Mouse (Mus musculus): Measurements from ENCODE around the gene Slc25a35. TPM values are rescaled to one million over a fixed set of nuclear protein-coding genes. Genes with fewer than 3 reads are reported as not detected.

The Slc25a35 gene
- polyA plus RNA-seq, 1 experiment from 2014 or later = 2.1 TPM

DNA sequence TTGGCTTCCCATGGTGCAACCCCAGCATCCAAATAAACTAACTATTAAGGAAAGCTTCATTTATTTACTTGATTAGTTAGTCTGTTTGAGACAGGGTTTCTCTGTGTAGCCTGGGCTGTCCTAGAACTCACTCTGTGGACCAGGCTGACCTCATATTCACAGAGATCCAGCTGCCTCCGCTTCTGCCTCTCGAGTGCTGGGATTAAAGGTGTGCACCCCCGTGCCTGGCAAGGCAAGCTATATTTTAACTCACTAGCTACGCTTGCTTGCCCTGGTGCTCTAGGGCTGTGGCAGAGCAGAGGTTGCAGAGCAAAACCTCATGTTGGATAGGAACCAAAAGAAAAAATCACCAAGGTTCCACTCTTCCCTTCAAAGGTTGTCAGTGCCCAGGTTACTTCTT lies 27.4 kb upstream of the Slc25a35 start:
- H3K4me3 ChIP-seq (ENCODE audit: low read depth, low read length) = peak overlapping the region; percentile 42
- H3K27ac ChIP-seq (ENCODE audit: low read depth, low read length) = no peak overlapping the region
- no peaks in the 10 kb centered on the region for H3K36me3 ChIP-seq (ENCODE audit: control insufficient read depth, insufficient read depth, low read length)
- no peaks in the 10 kb centered on the region for H3K9me3 ChIP-seq (ENCODE audit: control insufficient read depth, low read length)
- peak overlapping the region; percentile 51; the same call in 1 of the 2 replicates for H3K9ac ChIP-seq (ENCODE audit: low read length)
- DNase-seq (ENCODE audit: low spot score) = no peak
- WGBS = 72% methylated on average over 4 of the region's 4 CpGs
- H3K27me3 ChIP-seq (ENCODE audit: control insufficient read depth, insufficient read depth, low read length) = no peaks in the 10 kb centered on the region
- peaks cover 4% of the 10 kb centered on the region; the same call in 1 of the 2 replicates for H3K4me1 ChIP-seq (ENCODE audit: control insufficient read depth, insufficient read depth, low read length)
- peak overlapping the region; percentile 50 for H3K4me2 ChIP-seq (ENCODE audit: low read depth)
- ATAC-seq (ENCODE audit: insufficient read depth, low FRiP score, low TSS enrichment) = no peak

DNA sequence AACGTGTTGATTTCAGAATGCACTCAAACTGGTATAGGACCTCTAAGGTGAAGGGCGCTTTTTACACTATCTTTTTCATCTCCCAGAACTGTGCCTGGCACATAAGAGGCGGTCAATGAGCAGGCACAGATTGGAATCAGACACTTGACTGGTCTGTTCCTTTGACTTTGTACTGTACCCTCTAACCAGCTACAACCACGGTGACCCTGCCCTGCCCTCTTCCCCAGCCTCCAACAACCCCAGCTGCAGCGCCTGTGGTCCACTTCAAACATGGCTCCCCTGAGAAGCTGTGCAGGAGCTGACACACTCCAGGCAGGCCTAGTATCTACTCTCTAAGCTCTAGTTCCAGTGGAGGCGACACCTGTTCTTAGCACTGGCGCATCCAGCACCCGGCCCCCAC lies 25.2 kb upstream of the Slc25a35 start:
- no peak overlapping the region for H3K4me3 ChIP-seq (ENCODE audit: low read depth, low read length)
- H3K9ac ChIP-seq (ENCODE audit: low read length) = no peak overlapping the region
- no peak for DNase-seq (ENCODE audit: low spot score)
- WGBS = 87% methylated on average over 8 of the region's 8 CpGs
- H3K4me1 ChIP-seq (ENCODE audit: control insufficient read depth, insufficient read depth, low read length) = peaks cover 4% of the 10 kb centered on the region; the same call in 1 of the 2 replicates
- H3K27me3 ChIP-seq (ENCODE audit: control insufficient read depth, insufficient read depth, low read length) = peaks cover 6% of the 10 kb centered on the region; the same call in 1 of the 2 replicates
- no peak overlapping the region for H3K27ac ChIP-seq (ENCODE audit: low read depth, low read length)
- H3K36me3 ChIP-seq (ENCODE audit: control insufficient read depth, insufficient read depth, low read length) = no peaks in the 10 kb centered on the region
- no peak overlapping the region for H3K4me2 ChIP-seq (ENCODE audit: low read depth)
- no peak for ATAC-seq (ENCODE audit: insufficient read depth, low FRiP score, low TSS enrichment)
- no peaks in the 10 kb centered on the region for H3K9me3 ChIP-seq (ENCODE audit: control insufficient read depth, low read length)

DNA sequence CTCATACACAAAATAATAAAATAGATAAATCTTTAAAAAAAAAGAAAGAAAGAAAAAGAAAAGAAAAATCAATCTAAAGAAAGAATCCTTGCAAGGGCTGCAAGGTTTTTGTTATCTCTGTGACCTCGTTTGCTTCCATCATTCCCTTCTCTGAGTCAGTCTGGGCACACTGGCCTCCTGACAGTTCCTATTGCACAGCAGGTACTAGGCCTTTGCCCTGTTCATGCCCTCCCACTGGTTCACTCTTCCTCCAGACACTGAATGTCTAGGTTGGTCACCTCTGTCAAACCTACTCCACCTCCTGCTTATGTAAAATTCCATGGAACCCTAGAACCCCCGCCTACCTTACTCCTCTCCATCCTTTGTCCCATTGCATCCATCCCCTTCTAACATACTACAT lies 22.7 kb upstream of the Slc25a35 start:
- no peak overlapping the region for H3K9ac ChIP-seq (ENCODE audit: low read length)
- no peak overlapping the region for H3K4me2 ChIP-seq (ENCODE audit: low read depth)
- no peak overlapping the region for H3K4me3 ChIP-seq (ENCODE audit: low read depth, low read length)
- no peak overlapping the region for H3K27ac ChIP-seq (ENCODE audit: low read depth, low read length)
- DNase-seq (ENCODE audit: low spot score) (no peak), ATAC-seq (ENCODE audit: insufficient read depth, low FRiP score, low TSS enrichment) (no peak)
- H3K27me3 ChIP-seq (ENCODE audit: control insufficient read depth, insufficient read depth, low read length) = peaks cover 8% of the 10 kb centered on the region; the same call in 1 of the 2 replicates
- no peaks in the 10 kb centered on the region for H3K36me3 ChIP-seq (ENCODE audit: control insufficient read depth, insufficient read depth, low read length)
- 75% methylated on average over 2 of the region's 2 CpGs for WGBS
- peaks cover 3% of the 10 kb centered on the region; the same call in 1 of the 2 replicates for H3K4me1 ChIP-seq (ENCODE audit: control insufficient read depth, insufficient read depth, low read length)
- H3K9me3 ChIP-seq (ENCODE audit: control insufficient read depth, low read length) = no peaks in the 10 kb centered on the region

DNA sequence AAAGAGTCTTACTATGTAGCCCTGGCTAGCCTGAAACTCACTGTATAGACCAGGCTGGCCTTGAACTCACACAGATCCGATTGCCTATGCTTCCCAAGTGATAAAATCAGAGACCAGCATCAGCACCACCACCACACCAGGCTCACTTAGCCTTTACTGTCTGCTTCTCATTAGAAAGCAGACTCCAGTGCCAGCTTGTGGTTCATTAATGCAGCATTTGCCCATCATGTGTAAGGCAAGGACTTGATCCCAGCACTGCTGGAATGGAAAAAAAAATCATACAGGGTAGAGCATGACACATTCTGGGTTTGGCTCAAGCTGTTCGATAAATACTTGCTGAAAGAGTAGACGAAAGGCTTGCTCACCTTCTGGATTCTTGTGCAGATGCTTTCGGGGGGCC lies 21.9 kb upstream of the Slc25a35 start:
- Histone ChIP-seq H3K4me1 (ENCODE audit: control insufficient read depth, insufficient read depth, low read length) (no peaks in the 10 kb centered on the region), H3K4me2 (ENCODE audit: low read depth) (no peak overlapping the region), H3K4me3 (ENCODE audit: low read depth, low read length) (no peak overlapping the region), H3K36me3 (ENCODE audit: control insufficient read depth, insufficient read depth, low read length) (no peaks in the 10 kb centered on the region), H3K27me3 (ENCODE audit: control insufficient read depth, insufficient read depth, low read length) (peaks cover 8% of the 10 kb centered on the region; the same call in 1 of the 2 replicates), H3K27ac (ENCODE audit: low read depth, low read length) (no peak overlapping the region), H3K9me3 (ENCODE audit: control insufficient read depth, low read length) (no peaks in the 10 kb centered on the region), H3K9ac (ENCODE audit: low read length) (no peak overlapping the region)
- WGBS = 86% methylated on average over 4 of the region's 4 CpGs
- DNase-seq (ENCODE audit: low spot score) (no peak), ATAC-seq (ENCODE audit: insufficient read depth, low FRiP score, low TSS enrichment) (no peak)

DNA sequence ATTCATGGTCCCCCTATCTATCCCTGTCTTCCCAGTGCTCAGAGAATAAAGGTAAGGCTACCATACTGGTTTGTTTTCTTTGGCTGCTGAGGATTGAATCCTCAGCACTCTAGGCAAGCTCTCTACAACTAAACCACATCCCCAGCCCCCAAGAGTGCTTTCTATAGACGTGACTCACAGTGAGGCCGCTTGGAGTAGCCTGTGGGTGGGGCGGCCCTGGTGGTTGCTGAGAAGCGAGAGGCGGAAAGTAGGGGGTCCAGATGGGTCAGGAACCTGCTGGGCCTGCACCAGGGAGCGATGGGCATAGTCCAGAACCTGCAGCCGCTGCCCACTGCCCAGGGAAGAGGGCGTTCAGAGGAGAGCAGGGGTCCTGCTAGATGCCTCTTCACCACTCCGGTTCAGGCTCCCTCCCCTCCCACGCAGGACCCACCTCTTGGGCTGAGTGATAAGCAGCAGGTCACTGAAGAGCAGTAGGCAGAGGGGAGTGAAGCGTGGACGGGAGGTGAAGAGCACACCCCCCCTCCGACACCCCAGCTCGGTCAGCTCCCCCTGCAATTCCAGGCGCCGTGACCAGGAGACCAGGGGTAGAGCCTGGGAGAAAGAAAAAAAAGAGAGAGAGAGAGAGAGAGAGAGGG lies 21.0 kb upstream of the Slc25a35 start:
- DNase-seq (ENCODE audit: low spot score) (no peak), ATAC-seq (ENCODE audit: insufficient read depth, low FRiP score, low TSS enrichment) (no peak)
- peak overlapping the region; percentile 6; the same call in 1 of the 2 replicates for H3K4me3 ChIP-seq (ENCODE audit: low read depth, low read length)
- no peaks in the 10 kb centered on the region for H3K36me3 ChIP-seq (ENCODE audit: control insufficient read depth, insufficient read depth, low read length)
- no peaks in the 10 kb centered on the region for H3K9me3 ChIP-seq (ENCODE audit: control insufficient read depth, low read length)
- H3K27ac ChIP-seq (ENCODE audit: low read depth, low read length) = no peak overlapping the region
- no peak overlapping the region for H3K9ac ChIP-seq (ENCODE audit: low read length)
- WGBS = 9% methylated on average over 14 of the region's 16 CpGs
- peak overlapping the region; percentile 29; the same call in 1 of the 2 replicates for H3K4me2 ChIP-seq (ENCODE audit: low read depth)
- peaks cover 11% of the 10 kb centered on the region; the same call in 1 of the 2 replicates for H3K27me3 ChIP-seq (ENCODE audit: control insufficient read depth, insufficient read depth, low read length)
- no peaks in the 10 kb centered on the region for H3K4me1 ChIP-seq (ENCODE audit: control insufficient read depth, insufficient read depth, low read length)

DNA sequence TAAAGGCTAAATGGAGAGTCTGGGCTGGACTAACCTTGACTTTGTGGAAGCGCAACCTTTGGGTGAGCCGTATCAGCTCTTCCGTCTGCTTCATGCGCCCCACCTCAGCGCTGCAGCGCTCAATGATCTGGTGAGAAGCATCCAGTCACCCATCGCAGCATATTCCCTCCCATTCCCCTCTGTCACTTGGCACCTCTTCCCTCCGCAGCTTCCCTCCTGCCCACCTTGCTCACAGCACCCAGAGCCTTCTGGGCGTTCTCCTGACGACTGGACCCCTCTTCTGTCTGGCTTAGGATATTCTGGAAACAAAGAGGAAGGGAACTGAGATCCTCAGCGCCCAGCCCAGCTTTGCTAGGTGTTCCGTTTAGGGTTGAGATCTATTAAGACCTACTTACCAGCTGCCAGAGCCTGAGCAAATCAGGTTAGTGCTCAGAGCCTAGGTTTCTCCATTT lies 20.4 kb upstream of the Slc25a35 start:
- H3K27ac ChIP-seq (ENCODE audit: low read depth, low read length) = no peak overlapping the region
- peak overlapping the region; percentile 26; the same call in 1 of the 2 replicates for H3K9ac ChIP-seq (ENCODE audit: low read length)
- H3K9me3 ChIP-seq (ENCODE audit: control insufficient read depth, low read length) = no peaks in the 10 kb centered on the region
- DNase-seq (ENCODE audit: low spot score) (no peak), ATAC-seq (ENCODE audit: insufficient read depth, low FRiP score, low TSS enrichment) (no peak)
- no peaks in the 10 kb centered on the region for H3K36me3 ChIP-seq (ENCODE audit: control insufficient read depth, insufficient read depth, low read length)
- H3K4me3 ChIP-seq (ENCODE audit: low read depth, low read length) = no peak overlapping the region
- 4% methylated on average over 12 of the region's 12 CpGs for WGBS
- H3K4me1 ChIP-seq (ENCODE audit: control insufficient read depth, insufficient read depth, low read length) = no peaks in the 10 kb centered on the region
- H3K27me3 ChIP-seq (ENCODE audit: control insufficient read depth, insufficient read depth, low read length) = peaks cover 11% of the 10 kb centered on the region; the same call in 1 of the 2 replicates
- peak overlapping the region; percentile 29 for H3K4me2 ChIP-seq (ENCODE audit: low read depth)

DNA sequence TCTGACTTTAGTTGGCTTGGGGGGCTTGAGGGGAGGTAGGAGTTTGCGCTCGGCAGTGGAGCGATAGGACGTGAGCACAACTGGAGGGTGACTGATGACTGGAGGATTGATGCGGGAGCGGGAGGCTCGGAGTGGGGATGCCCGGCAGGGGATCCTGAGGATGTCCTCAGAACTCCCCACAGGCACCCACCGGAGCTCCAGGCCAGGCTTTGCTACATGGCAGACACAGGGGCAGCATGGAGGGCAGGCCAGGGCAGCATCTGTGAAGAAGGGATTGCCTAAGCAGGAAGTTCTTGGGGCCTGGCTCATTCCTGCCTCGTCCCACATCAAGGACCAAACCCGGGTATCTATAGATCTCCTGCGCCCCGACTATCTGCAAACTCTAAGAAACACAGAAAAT lies 14.0 kb upstream of the Slc25a35 start:
- WGBS = 4% methylated on average over 13 of the region's 13 CpGs
- peak overlapping the region; percentile 43 for H3K4me2 ChIP-seq (ENCODE audit: low read depth)
- H3K4me3 ChIP-seq (ENCODE audit: low read depth, low read length) = peak overlapping the region; percentile 14
- H3K27ac ChIP-seq (ENCODE audit: low read depth, low read length) = no peak overlapping the region
- no peaks in the 10 kb centered on the region for H3K36me3 ChIP-seq (ENCODE audit: control insufficient read depth, insufficient read depth, low read length)
- ATAC-seq (ENCODE audit: insufficient read depth, low FRiP score, low TSS enrichment) = no peak
- no peak overlapping the region; the same call in 1 of the 2 replicates for H3K9ac ChIP-seq (ENCODE audit: low read length)
- DNase-seq (ENCODE audit: low spot score) = no peak
- no peaks in the 10 kb centered on the region for H3K9me3 ChIP-seq (ENCODE audit: control insufficient read depth, low read length)
- no peaks in the 10 kb centered on the region for H3K4me1 ChIP-seq (ENCODE audit: control insufficient read depth, insufficient read depth, low read length)
- H3K27me3 ChIP-seq (ENCODE audit: control insufficient read depth, insufficient read depth, low read length) = peaks cover 20% of the 10 kb centered on the region

DNA sequence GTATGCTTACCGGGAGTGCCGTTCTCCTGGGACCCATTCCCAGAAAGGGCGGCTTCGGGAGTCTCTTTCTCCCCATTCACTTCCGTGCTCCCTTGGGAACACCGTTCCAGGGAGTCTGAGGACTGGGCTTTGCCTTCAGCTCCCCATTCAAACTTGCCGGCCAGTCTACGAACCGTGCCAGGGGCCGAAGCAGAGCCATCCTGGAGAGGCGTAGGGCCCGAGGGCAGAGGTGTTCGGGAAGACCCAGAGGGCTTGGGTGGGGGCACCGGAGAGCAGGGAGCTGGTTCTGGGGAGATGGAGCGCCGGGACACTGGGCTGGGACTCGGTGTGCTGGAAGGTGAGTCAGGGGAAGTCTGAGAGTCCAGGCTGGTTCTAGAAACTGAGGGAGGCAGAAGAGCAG lies 13.5 kb upstream of the Slc25a35 start:
- H3K4me3 ChIP-seq (ENCODE audit: low read depth, low read length) = peak overlapping the region; percentile 14
- H3K4me1 ChIP-seq (ENCODE audit: control insufficient read depth, insufficient read depth, low read length) = no peaks in the 10 kb centered on the region
- no peaks in the 10 kb centered on the region for H3K36me3 ChIP-seq (ENCODE audit: control insufficient read depth, insufficient read depth, low read length)
- DNase-seq (ENCODE audit: low spot score) (no peak), ATAC-seq (ENCODE audit: insufficient read depth, low FRiP score, low TSS enrichment) (no peak)
- peaks cover 20% of the 10 kb centered on the region for H3K27me3 ChIP-seq (ENCODE audit: control insufficient read depth, insufficient read depth, low read length)
- peak overlapping the region; percentile 36 for H3K9ac ChIP-seq (ENCODE audit: low read length)
- WGBS = 1% methylated on average over 17 of the region's 17 CpGs
- H3K27ac ChIP-seq (ENCODE audit: low read depth, low read length) = no peak overlapping the region
- no peaks in the 10 kb centered on the region for H3K9me3 ChIP-seq (ENCODE audit: control insufficient read depth, low read length)
- H3K4me2 ChIP-seq (ENCODE audit: low read depth) = peak overlapping the region; percentile 43

DNA sequence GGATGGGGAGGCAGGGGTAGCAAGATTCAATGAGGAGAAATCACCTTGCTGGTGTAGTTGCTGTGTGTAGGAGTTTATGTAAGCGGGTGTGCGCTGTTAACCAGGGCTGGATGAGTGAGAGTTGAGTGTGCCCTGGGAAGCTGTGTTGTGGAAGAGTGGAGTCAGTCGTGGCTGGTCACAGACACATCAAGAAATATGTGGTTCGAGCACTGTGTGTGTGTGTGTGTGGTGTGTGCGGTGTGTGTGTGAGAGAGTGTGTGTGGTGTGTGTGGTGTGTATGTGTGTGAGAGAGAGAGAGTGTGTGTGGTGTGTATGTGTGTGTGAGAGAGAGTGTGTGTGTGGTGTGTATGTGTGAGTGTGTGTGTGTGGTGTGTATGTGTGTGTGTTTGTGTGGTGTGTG lies 12.5 kb upstream of the Slc25a35 start:
- Histone ChIP-seq H3K4me2 (ENCODE audit: low read depth) (peak overlapping the region; percentile 43), H3K27ac (ENCODE audit: low read depth, low read length) (no peak overlapping the region), H3K4me1 (ENCODE audit: control insufficient read depth, insufficient read depth, low read length) (no peaks in the 10 kb centered on the region), H3K27me3 (ENCODE audit: control insufficient read depth, insufficient read depth, low read length) (peaks cover 20% of the 10 kb centered on the region), H3K36me3 (ENCODE audit: control insufficient read depth, insufficient read depth, low read length) (no peaks in the 10 kb centered on the region), H3K9ac (ENCODE audit: low read length) (no peak overlapping the region), H3K4me3 (ENCODE audit: low read depth, low read length) (no peak overlapping the region; the same call in 1 of the 2 replicates), H3K9me3 (ENCODE audit: control insufficient read depth, low read length) (no peaks in the 10 kb centered on the region)
- ATAC-seq (ENCODE audit: insufficient read depth, low FRiP score, low TSS enrichment) = no peak
- WGBS = 65% methylated on average over 5 of the region's 5 CpGs
- DNase-seq (ENCODE audit: low spot score) = no peak

Data from neural tube, embryonic 11.5 days (tissue).